Mouse (Mus musculus) brain, embryonic 14.5 days (tissue): Measurements from ENCODE around the gene Syne3.

Source experiments
- CTCF ChIP-seq: fragments of 200-500 bp; IDR thresholded peaks from 2 replicates; pipeline ENCODE4 v1.5.1; 2012; ENCODE audit warnings: inconsistent platforms, mild to moderate bottlenecking, moderate library complexity, borderline replicate concordance; ENCODE audit not compliant: insufficient read depth, insufficient read length; ENCODE audit errors: extremely low read depth
- POLR2A ChIP-seq: fragments of 200-500 bp; IDR thresholded peaks from 2 replicates; pipeline ENCODE4 v1.6.1; 2012; ENCODE audit warnings: mild to moderate bottlenecking, inconsistent platforms, borderline replicate concordance; ENCODE audit not compliant: poor library complexity, insufficient read depth, insufficient read length, severe bottlenecking; ENCODE audit errors: extremely low read depth

GRCm38 (mm10) chr12:105032147-105032831 lies 22.7 kb upstream of the Syne3 start, which contains the start of gene Glrx5:
- TF ChIP-seq CTCF (no peak), POLR2A (peak; percentile 96)
